Mouse (Mus musculus): ENCODE measurements around the gene Gm49339.
"Not testable (repeated sequence)": the region's sequence is repeated elsewhere in the genome, so short reads cannot be mapped to it uniquely, and the experiment has no call there.

Gene Gm49339

DNA sequence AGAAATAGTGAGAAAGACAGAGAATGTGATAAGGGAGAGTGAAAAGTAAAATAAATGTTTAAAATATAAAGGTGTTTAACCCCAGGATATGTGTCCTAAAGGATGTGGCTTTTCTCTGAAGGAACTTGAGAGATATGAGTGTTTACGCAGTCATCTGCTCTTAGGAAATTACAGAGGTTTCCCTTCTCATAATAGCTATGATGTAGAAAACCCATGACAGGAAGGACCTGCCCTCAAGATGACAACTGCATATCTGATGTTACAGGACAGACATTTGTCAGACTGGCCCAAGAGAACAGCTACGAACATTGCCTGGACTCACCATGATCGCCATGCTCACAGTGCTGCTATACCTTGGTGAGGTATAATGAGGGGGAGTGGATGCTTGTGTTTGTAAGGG, at the start of gene Gm49339, which contains the start of gene Lilr4b:
Gene Gm49339 (plus strand): TSS at position 216 of the 400 bp plus-strand sequence.
Gene Lilr4b (plus strand): TSS at position 236 of the 400 bp plus-strand sequence.
- DNase-seq: not testable (repeated sequence)

DNA sequence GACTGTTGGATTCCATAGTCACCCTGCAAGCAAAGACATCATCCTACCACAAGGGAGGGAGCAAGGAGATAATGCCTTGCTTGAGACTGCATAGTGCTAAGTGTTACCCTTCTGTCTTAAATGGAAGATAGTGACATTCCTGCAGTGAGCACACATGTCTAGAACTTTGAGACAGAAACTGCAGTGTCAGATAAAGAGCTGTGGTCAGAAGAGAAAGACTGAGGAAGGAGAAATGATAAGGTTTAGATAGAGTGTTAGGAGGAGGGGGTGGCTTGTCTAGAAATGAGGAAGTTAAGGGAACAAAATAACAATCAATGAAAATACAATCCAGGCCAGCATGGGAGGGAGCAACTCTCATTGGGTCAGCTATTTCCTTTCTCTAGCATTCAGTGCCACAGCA, 47.5 kb upstream of the Gm49339 start:
- no peak for DNase-seq

GRCm38 (mm10) chr10:51435684-51436083, 44.7 kb upstream of the Gm49339 start:
- no peak for DNase-seq

- DNase-seq: no peak
These were observed 28.8 kb upstream of the Gm49339 start for GRCm38 (mm10) chr10:51451610-51452009.

- DNase-seq: no peak
These were observed 26.7 kb upstream of the Gm49339 start for GRCm38 (mm10) chr10:51453616-51454298.

DNA sequence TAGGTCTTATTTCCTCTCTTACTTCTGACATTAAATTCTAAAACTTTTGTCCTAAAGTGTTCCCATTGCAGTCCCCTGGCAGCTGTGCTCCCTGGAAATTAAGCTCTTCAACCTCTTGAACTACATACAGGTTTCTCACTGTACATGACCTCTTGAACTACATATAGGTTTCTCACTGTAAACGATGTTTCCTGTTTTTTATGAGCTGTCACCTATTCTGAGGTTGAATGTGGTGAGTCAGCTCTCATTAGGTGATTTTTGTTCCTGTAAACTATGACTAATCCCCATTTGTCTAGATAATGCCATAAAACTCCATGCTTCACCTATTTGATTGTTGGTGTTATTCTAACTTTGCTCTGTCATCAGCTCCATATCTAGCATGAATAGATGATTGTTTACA, 26.0 kb upstream of the Gm49339 start:
- DNase-seq: no peak

- no peak for DNase-seq
These were observed 24.6 kb upstream of the Gm49339 start for GRCm38 (mm10) chr10:51455762-51456161.

- DNase-seq: no peak
These were observed 24.0 kb upstream of the Gm49339 start for GRCm38 (mm10) chr10:51456369-51456768.

DNA sequence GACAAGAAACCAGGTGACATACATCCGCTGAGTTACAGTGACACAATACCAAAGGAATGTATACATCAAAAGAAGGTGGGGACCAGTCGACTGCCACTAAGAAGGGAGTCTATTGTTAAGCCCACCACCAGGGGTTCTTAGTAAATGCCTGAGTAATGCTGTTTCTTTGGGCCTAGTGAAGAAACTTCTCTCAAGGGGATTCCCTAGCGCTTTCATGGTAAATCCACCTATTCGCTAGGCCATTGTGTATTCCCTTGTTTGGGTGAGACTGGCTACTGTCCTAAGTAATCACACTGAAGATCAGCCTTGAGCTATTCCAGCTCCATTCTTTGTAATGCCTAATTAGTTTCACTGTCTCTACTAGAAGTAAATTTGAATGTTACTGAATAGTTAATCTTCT, 16.6 kb upstream of the Gm49339 start:
- not testable (repeated sequence) for DNase-seq

- not testable (repeated sequence) for DNase-seq
These were observed 10.3 kb downstream of the Gm49339 start, which contains the start of gene Lilrb4a for GRCm38 (mm10) chr10:51490691-51491090. TSS of gene Lilrb4a (plus strand) at chr10:51490956.

GRCm38 (mm10) chr10:51520021-51520420, 39.6 kb downstream of the Gm49339 start:
- no peak for DNase-seq

GRCm38 (mm10) chr10:51521453-51521852, 41.0 kb downstream of the Gm49339 start:
- DNase-seq: no peak

DNA sequence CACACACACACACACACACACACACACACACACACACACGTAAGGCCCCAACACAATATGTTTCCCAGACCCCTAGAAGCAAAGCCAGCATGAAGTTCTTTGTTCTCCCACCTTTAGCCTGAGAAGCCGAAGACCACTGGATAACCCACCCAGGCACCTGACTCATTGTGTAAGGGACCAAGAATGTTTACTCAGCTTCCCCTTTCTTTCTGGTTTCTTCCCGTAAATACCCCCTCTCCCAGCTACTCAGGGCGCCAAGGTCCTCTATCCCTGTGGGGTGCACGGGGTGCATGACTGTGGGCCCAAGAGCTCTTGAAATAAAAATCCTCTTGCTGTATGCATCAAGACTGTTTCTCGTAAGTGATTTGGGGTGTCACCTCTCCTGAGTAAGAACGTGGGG, 45.7 kb downstream of the Gm49339 start:
- DNase-seq: no peak

DNA sequence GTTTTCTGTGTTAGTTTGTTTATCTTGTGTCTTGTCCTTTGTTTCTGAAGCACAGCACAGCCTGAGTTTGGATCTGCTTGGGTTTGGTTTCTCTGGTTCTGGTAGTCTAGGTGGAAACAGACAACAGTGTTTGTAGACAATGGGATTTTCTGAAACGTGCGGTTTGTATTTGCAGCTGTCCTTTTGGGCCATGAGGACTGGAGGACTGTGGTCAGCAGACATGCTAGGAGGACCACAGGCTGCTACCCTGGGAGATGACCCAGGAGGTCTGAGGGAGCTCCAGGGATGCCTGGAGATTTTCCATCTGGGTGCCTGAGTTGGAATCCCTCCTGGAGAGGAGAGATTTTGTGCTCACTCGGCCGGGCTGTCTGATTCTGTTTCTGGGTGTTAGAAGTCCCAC, 46.2 kb downstream of the Gm49339 start:
- DNase-seq: no peak

DNA sequence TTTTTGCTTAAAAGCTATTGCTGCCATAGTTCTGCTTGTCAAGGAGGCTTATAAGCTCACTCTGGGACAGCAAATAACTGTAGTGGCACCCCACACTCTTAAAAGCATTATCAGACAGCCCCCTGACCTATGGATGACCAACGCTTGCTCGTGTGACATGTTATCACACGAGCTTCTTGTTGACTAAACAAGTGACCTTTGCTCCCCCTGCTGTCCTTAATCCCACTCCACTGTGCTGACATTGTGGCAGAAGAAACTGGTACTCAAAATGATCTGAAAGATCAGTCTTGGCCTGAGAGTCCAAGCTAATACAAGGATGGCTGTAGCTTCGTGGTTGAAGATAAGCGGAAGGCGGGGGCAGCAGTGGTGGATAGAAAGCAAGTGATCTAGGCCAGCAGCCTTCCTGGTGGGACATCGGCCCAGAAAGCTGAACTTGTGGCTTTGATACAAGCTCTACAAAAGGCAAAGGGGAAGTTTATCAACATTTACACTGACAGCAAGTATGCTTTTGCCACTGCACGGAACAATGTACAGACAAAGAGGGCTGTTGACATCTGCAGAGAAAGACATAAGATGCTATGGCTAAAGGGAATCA, 48.5 kb downstream of the Gm49339 start:
- no peak for DNase-seq

- DNase-seq: no peak
These were observed 49.1 kb downstream of the Gm49339 start for GRCm38 (mm10) chr10:51529497-51529896.

- no peak for DNase-seq
These were observed 50.4 kb downstream of the Gm49339 start for GRCm38 (mm10) chr10:51530813-51531212.
